Mouse (Mus musculus) testis, adult 2 months (tissue): ENCODE data around the gene Tgfb2.

Experiments used
- CTCF ChIP-seq: fragments of 200-500 bp; IDR thresholded peaks from 2 replicates; pipeline ENCODE4 v1.5.1; 2012; ENCODE audit warnings: low read depth, mild to moderate bottlenecking, inconsistent platforms, low read length, moderate library complexity; ENCODE audit not compliant: control insufficient read depth, insufficient read depth, insufficient replicate concordance
- POLR2A ChIP-seq: fragments of 200-500 bp; IDR thresholded peaks from 2 replicates; pipeline ENCODE4 v1.6.1; 2012; ENCODE audit warnings: low read depth, mild to moderate bottlenecking, inconsistent platforms, low read length, moderate library complexity; ENCODE audit not compliant: control insufficient read depth

DNA sequence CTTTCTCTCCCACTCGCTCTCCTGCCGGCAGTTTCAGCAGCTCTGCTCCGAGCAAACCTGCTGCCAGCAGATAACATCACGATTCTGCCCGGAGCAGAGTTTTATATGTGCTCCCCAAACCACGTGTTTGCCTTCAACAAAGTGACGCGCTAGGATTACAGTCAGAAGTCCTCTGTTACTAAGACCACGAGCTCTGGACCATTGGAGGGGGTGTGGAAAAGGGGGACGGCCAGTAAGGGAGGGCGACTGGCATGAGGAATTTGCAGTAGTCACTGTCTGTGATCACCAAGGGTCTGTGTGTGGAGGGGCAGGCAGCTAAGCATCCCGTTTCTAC is at the start of gene Tgfb2:
- TF ChIP-seq CTCF (no peak), POLR2A (no peak)
